ENCODE assay signal across 10 mouse cellular contexts in genomic region chr5:29784906-29785305, GRCm38 (mm10). TPM values are rescaled to one million over a fixed set of nuclear protein-coding genes. Genes with fewer than 3 reads are reported as not detected.
"Had no signal": no experiment of that assay in that cellular context is flagged by ENCODE, and none has a peak within 500 bp of the region (broad histone marks: within the 10 kb centered on the region; RNA-seq: fewer than 3 reads in every experiment).

No protein-coding gene starts in this region.

RNA-seq across cellular contexts. Expression of gene Gm5129, which starts 49.2 kb away (rescaled TPM):
- polyA plus RNA-seq: neural tube, embryonic 14.5 days; neural tube, embryonic 15.5 days; small intestine, adult 2 months; spleen, adult 2 months; stomach, embryonic 14.5 days; stomach, embryonic 15.5 days; stomach, embryonic 16.5 days; stomach, postnatal 0 days; thymus, postnatal 0 days; urinary bladder, adult 2 months had no signal
